Mouse (Mus musculus) neural tube, embryonic 13.5 days (tissue): ENCODE measurements at regions not wholly inside any gene's neighbourhood (a gene's known extent, or its start where the extent isn't known, plus 50 kb on each side); places are given as distances from the start of the nearest gene placed in this dataset.

Experiments used
- ATAC-seq: fragments of 200-750 bp; cut with Nextera tagmentation; 2 replicates; pipeline ENCODE4 v1.8.0; 2017; ENCODE audit warnings: low read depth, mild to moderate bottlenecking, moderate TSS enrichment, moderate library complexity
- H3K27ac ChIP-seq: fragments of 300-500 bp; sonication (generic); replicated peaks from 2 replicates; pipeline ENCODE4 v1.5.1; 2015; ENCODE audit warnings: moderate library complexity, mild to moderate bottlenecking, inconsistent platforms
- H3K27me3 ChIP-seq: fragments of 300-500 bp; sonication (generic); 2 replicates; pipeline ENCODE4 v1.6.1; 2015; ENCODE audit warnings: mild to moderate bottlenecking, inconsistent platforms
- H3K36me3 ChIP-seq: fragments of 300-500 bp; sonication (generic); 2 replicates; pipeline ENCODE4 v1.6.1; 2015; ENCODE audit warnings: mild to moderate bottlenecking, inconsistent platforms
- H3K4me1 ChIP-seq: fragments of 300-500 bp; sonication (generic); replicated peaks from 2 replicates; pipeline ENCODE4 v1.6.1; 2015; ENCODE audit warnings: inconsistent platforms
- H3K4me2 ChIP-seq: fragments of 300-500 bp; sonication (generic); 2 replicates; pipeline ENCODE4 v1.6.1; 2015; ENCODE audit warnings: inconsistent platforms, mild to moderate bottlenecking, moderate library complexity
- H3K4me3 ChIP-seq: fragments of 300-500 bp; sonication (generic); 2 replicates; pipeline ENCODE4 v1.5.1; 2015; ENCODE audit warnings: mild to moderate bottlenecking, inconsistent platforms
- H3K9ac ChIP-seq: fragments of 300-500 bp; sonication (generic); 2 replicates; pipeline ENCODE4 v1.6.1; 2015; ENCODE audit warnings: moderate library complexity, mild to moderate bottlenecking, inconsistent platforms
- H3K9me3 ChIP-seq: fragments of 300-500 bp; sonication (generic); 2 replicates; pipeline ENCODE4 v1.6.1; 2016; ENCODE audit warnings: inconsistent platforms
- WGBS: fragments of 180-500 bp; shearing (Covaris S2); methylation state at CpG from one replicate; pipeline ENCODE4 v1.1.7; 2015; 5-methylcytosine and 5-hydroxymethylcytosine counted together

GRCm38 (mm10) chr4:55937833-55938232 is 405.6 kb upstream of the Klf4 start:
- no peak for ATAC-seq
- Histone ChIP-seq H3K36me3 (no peaks in the 10 kb centered on the region), H3K4me1 (no peaks in the 10 kb centered on the region), H3K27ac (no peak overlapping the region), H3K27me3 (no peaks in the 10 kb centered on the region), H3K4me3 (no peak overlapping the region), H3K4me2 (no peak overlapping the region), H3K9me3 (no peaks in the 10 kb centered on the region), H3K9ac (no peak overlapping the region)
- WGBS = 86% methylated on average over 1 of the region's 1 CpGs

GRCm38 (mm10) chr4:55929141-55929782 is 397.0 kb upstream of the Klf4 start:
- Histone ChIP-seq H3K4me2 (peak overlapping the region; percentile 28; the same call in 1 of the 2 replicates), H3K36me3 (no peaks in the 10 kb centered on the region), H3K9ac (no peak overlapping the region), H3K4me1 (peaks cover 20% of the 10 kb centered on the region), H3K9me3 (no peaks in the 10 kb centered on the region), H3K27me3 (no peaks in the 10 kb centered on the region), H3K4me3 (no peak overlapping the region), H3K27ac (peak overlapping the region; percentile 34; the same call in 1 of the 2 replicates)
- 37% methylated on average over 11 of the region's 11 CpGs for WGBS
- ATAC-seq = peak; percentile 91

GRCm38 (mm10) chr4:55928670-55929069 is 396.4 kb upstream of the Klf4 start:
- ATAC-seq = peak; percentile 44; the same call in 1 of the 2 replicates
- H3K27ac ChIP-seq = peak overlapping the region; percentile 34; the same call in 1 of the 2 replicates
- H3K36me3 ChIP-seq = no peaks in the 10 kb centered on the region
- H3K9ac ChIP-seq = no peak overlapping the region
- peak overlapping the region; percentile 28; the same call in 1 of the 2 replicates for H3K4me2 ChIP-seq
- WGBS = 63% methylated on average over 11 of the region's 11 CpGs
- no peaks in the 10 kb centered on the region for H3K9me3 ChIP-seq
- H3K4me1 ChIP-seq = peaks cover 20% of the 10 kb centered on the region
- H3K4me3 ChIP-seq = no peak overlapping the region
- H3K27me3 ChIP-seq = no peaks in the 10 kb centered on the region

- H3K9ac ChIP-seq = no peak overlapping the region
- no peaks in the 10 kb centered on the region for H3K36me3 ChIP-seq
- H3K4me2 ChIP-seq = no peak overlapping the region
- no peak for ATAC-seq
- H3K27ac ChIP-seq = no peak overlapping the region
- no peak overlapping the region for H3K4me3 ChIP-seq
- peaks cover 20% of the 10 kb centered on the region for H3K4me1 ChIP-seq
- no peaks in the 10 kb centered on the region for H3K27me3 ChIP-seq
- WGBS = 75% methylated on average over 6 of the region's 6 CpGs
- no peaks in the 10 kb centered on the region for H3K9me3 ChIP-seq
These were observed 395.9 kb upstream of the Klf4 start for GRCm38 (mm10) chr4:55928196-55928595.

- Histone ChIP-seq H3K4me2 (no peak overlapping the region), H3K9me3 (no peaks in the 10 kb centered on the region), H3K4me3 (no peak overlapping the region), H3K9ac (no peak overlapping the region), H3K27ac (no peak overlapping the region), H3K27me3 (no peaks in the 10 kb centered on the region), H3K36me3 (no peaks in the 10 kb centered on the region), H3K4me1 (peaks cover 20% of the 10 kb centered on the region)
- WGBS = 83% methylated on average over 4 of the region's 4 CpGs
- no peak for ATAC-seq
These were observed 395.1 kb upstream of the Klf4 start for GRCm38 (mm10) chr4:55927391-55927790.

GRCm38 (mm10) chr4:55924974-55925373 is 392.7 kb upstream of the Klf4 start:
- no peak for ATAC-seq
- no peaks in the 10 kb centered on the region for H3K27me3 ChIP-seq
- H3K36me3 ChIP-seq = no peaks in the 10 kb centered on the region
- H3K4me1 ChIP-seq = peaks cover 19% of the 10 kb centered on the region
- H3K27ac ChIP-seq = no peak overlapping the region
- H3K4me2 ChIP-seq = no peak overlapping the region
- no peaks in the 10 kb centered on the region for H3K9me3 ChIP-seq
- WGBS = 86% methylated on average over 3 of the region's 3 CpGs
- no peak overlapping the region for H3K9ac ChIP-seq
- no peak overlapping the region for H3K4me3 ChIP-seq

- no peaks in the 10 kb centered on the region for H3K36me3 ChIP-seq
- H3K4me3 ChIP-seq = no peak overlapping the region
- 75% methylated on average over 4 of the region's 4 CpGs for WGBS
- no peak for ATAC-seq
- no peaks in the 10 kb centered on the region for H3K4me1 ChIP-seq
- H3K27ac ChIP-seq = no peak overlapping the region
- H3K9ac ChIP-seq = no peak overlapping the region
- no peaks in the 10 kb centered on the region for H3K9me3 ChIP-seq
- H3K27me3 ChIP-seq = no peaks in the 10 kb centered on the region
- no peak overlapping the region for H3K4me2 ChIP-seq
These were observed 389.0 kb upstream of the Klf4 start for GRCm38 (mm10) chr4:55921217-55921616.

GRCm38 (mm10) chr4:55894116-55894885 is 362.0 kb upstream of the Klf4 start:
- H3K4me3 ChIP-seq = no peak overlapping the region
- no peaks in the 10 kb centered on the region for H3K9me3 ChIP-seq
- no peak overlapping the region for H3K27ac ChIP-seq
- ATAC-seq = no peak
- H3K27me3 ChIP-seq = no peaks in the 10 kb centered on the region
- H3K4me2 ChIP-seq = no peak overlapping the region
- no peak overlapping the region for H3K9ac ChIP-seq
- 75% methylated on average over 12 of the region's 12 CpGs for WGBS
- no peaks in the 10 kb centered on the region for H3K36me3 ChIP-seq
- no peaks in the 10 kb centered on the region for H3K4me1 ChIP-seq

GRCm38 (mm10) chr4:55891656-55892055 is 359.4 kb upstream of the Klf4 start:
- H3K9ac ChIP-seq = no peak overlapping the region
- ATAC-seq = no peak
- no peaks in the 10 kb centered on the region for H3K4me1 ChIP-seq
- no peaks in the 10 kb centered on the region for H3K27me3 ChIP-seq
- no peak overlapping the region for H3K27ac ChIP-seq
- 92% methylated on average over 9 of the region's 10 CpGs for WGBS
- H3K9me3 ChIP-seq = no peaks in the 10 kb centered on the region
- no peaks in the 10 kb centered on the region for H3K36me3 ChIP-seq
- no peak overlapping the region for H3K4me2 ChIP-seq
- no peak overlapping the region for H3K4me3 ChIP-seq

GRCm38 (mm10) chr4:55887581-55887980 is 355.3 kb upstream of the Klf4 start:
- Histone ChIP-seq H3K27me3 (no peaks in the 10 kb centered on the region), H3K4me1 (no peaks in the 10 kb centered on the region), H3K9me3 (no peaks in the 10 kb centered on the region), H3K4me2 (no peak overlapping the region), H3K9ac (no peak overlapping the region), H3K27ac (no peak overlapping the region), H3K4me3 (no peak overlapping the region), H3K36me3 (no peaks in the 10 kb centered on the region)
- 89% methylated on average over 6 of the region's 6 CpGs for WGBS
- no peak for ATAC-seq

GRCm38 (mm10) chr4:55882541-55882940 is 350.3 kb upstream of the Klf4 start:
- Histone ChIP-seq H3K9me3 (no peaks in the 10 kb centered on the region), H3K4me3 (no peak overlapping the region), H3K27ac (no peak overlapping the region), H3K4me2 (no peak overlapping the region), H3K9ac (no peak overlapping the region), H3K27me3 (no peaks in the 10 kb centered on the region), H3K36me3 (no peaks in the 10 kb centered on the region), H3K4me1 (no peaks in the 10 kb centered on the region)
- 66% methylated on average over 2 of the region's 2 CpGs for WGBS
- ATAC-seq = no peak

- WGBS = 88% methylated on average over 12 of the region's 12 CpGs
- H3K27ac ChIP-seq = no peak overlapping the region
- H3K9ac ChIP-seq = no peak overlapping the region
- no peak overlapping the region for H3K4me3 ChIP-seq
- ATAC-seq = no peak
- H3K4me1 ChIP-seq = no peaks in the 10 kb centered on the region
- H3K9me3 ChIP-seq = no peaks in the 10 kb centered on the region
- H3K27me3 ChIP-seq = no peaks in the 10 kb centered on the region
- no peak overlapping the region for H3K4me2 ChIP-seq
- H3K36me3 ChIP-seq = no peaks in the 10 kb centered on the region
These were observed 343.0 kb upstream of the Klf4 start for GRCm38 (mm10) chr4:55875304-55875703.
